Mouse (Mus musculus) gastrocnemius, adult 18-20 months (tissue): ENCODE measurements at regions not wholly inside any gene's neighbourhood (a gene's known extent, or its start where the extent isn't known, plus 50 kb on each side); places are given as distances from the start of the nearest gene placed in this dataset.
"Not testable (repeated sequence)": the region's sequence is repeated elsewhere in the genome, so short reads cannot be mapped to it uniquely, and the experiment has no call there.

Experiments
- DNase-seq: peaks from one replicate; pipeline ENCODE4 v3.0.0; 2021; ENCODE audit warnings: low spot score

- no peak for DNase-seq
These were observed 522.5 kb upstream of the Sall1 start for GRCm38 (mm10) chr8:89566461-89566860.

- DNase-seq, result no peak
These were observed 521.3 kb upstream of the Sall1 start for GRCm38 (mm10) chr8:89565147-89565826.

DNA sequence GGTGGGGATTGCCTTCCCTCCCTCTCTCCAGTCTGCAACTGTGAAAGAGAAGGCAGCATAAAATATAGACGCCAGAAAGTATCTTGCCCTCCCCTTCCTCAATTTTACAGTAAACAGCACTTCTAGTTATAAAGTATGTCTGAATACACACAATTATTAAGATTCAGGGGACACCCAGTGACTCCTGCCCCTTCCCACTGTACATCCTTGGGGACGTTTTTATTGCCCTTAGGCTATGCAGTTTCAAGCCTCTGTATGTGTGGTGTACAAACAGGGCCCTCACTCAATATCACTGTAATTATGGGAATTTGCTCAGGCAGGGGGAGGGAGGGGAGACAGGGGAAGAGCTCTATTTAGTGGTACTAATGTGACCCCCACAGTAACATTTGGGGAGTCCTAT, 519.6 kb upstream of the Sall1 start:
- DNase-seq, result no peak

GRCm38 (mm10) chr8:89562597-89562996, 518.6 kb upstream of the Sall1 start:
- no peak for DNase-seq

GRCm38 (mm10) chr8:89541231-89541630, 497.3 kb upstream of the Sall1 start:
- no peak for DNase-seq

GRCm38 (mm10) chr8:89534605-89535004, 490.6 kb upstream of the Sall1 start:
- DNase-seq, result no peak

DNA sequence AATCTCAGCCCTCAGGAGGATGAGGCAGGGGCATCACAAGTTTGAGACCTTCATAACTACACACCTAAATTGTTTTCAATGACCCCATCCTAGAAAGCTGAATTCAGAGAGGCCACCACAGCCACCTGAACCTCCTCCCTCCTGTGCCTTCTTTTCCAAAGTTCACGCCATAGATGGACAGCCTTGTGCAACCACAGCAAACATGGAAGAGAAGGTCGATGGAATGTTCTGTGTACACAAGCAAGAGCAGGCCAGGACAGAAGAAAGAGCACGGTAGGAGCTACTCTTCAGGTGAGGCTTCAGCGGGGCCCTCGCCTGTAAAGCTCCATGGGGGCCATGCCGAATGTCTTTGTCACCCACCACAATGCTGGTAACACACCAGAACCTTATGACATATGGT, 481.1 kb upstream of the Sall1 start:
- DNase-seq, result no peak

DNA sequence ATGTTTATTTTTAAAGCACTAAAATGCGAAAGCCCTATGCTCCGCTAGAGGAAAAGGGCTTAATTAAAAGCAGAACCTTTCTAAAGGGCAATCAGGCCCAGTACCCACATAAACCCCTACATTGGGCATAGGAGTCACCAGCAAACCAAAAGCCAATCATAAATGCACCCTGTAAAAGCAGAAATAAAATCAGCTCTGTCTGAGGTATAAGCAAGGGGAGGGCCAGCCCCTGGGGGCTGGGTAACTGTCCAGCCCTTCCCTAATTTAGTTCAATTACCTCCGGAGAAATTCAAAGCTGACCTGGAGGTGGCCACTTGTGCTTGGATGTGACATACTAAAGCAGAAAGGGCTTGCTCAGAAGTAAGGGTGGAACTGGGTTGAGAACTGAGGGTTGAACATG, 479.4 kb upstream of the Sall1 start:
- DNase-seq, result no peak

DNA sequence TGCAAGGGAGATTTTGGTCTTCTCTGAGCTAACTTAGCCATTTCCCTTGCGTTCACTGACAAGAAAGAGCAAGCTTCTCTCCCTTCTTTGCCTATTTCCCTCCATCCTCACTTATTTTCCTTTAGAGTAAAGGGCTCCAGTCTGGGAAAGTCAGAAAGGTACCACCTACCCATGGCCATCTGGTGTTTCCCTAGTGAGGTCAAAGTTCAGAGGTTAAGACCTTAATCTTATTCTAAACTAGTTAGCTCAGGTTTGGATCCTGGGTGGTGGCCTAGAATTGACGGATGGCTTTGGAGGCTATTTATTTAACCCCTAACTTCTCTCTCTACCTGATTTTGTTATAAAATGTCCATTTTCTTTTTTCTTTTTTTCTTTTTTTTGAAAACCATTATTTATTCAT, 472.6 kb upstream of the Sall1 start:
- DNase-seq, result no peak

DNA sequence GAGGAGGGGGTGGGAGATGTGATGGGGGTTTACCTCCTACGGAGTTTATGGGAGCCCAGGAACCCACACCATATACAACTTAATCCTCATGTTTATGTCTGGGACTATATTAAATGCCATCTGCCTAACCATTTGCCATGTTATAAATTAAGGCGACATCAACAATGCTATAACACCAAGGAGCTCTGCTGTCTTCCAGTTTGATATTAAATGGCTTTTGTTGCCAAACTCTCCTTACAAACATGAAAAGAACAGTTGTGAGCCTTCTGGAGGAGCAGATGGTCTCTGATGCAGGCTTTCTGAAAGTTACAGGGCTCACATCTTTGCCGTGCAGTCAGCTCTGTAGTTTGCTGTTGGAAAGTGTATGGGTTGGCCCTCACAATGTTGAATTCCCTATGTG, 470.3 kb upstream of the Sall1 start:
- DNase-seq, result no peak

GRCm38 (mm10) chr8:89507639-89508038, 463.7 kb upstream of the Sall1 start:
- DNase-seq, result no peak

GRCm38 (mm10) chr8:89503545-89504234, 459.7 kb upstream of the Sall1 start:
- no peak for DNase-seq

- no peak for DNase-seq
These were observed 459.1 kb upstream of the Sall1 start for GRCm38 (mm10) chr8:89503030-89503429.

- DNase-seq, result no peak
These were observed 457.8 kb upstream of the Sall1 start for GRCm38 (mm10) chr8:89501756-89502155.

GRCm38 (mm10) chr8:89499831-89500230, 455.9 kb upstream of the Sall1 start:
- no peak for DNase-seq

- no peak for DNase-seq
These were observed 454.2 kb upstream of the Sall1 start for GRCm38 (mm10) chr8:89498088-89498695.

GRCm38 (mm10) chr8:89492336-89492735, 448.4 kb upstream of the Sall1 start:
- DNase-seq, result no peak

DNA sequence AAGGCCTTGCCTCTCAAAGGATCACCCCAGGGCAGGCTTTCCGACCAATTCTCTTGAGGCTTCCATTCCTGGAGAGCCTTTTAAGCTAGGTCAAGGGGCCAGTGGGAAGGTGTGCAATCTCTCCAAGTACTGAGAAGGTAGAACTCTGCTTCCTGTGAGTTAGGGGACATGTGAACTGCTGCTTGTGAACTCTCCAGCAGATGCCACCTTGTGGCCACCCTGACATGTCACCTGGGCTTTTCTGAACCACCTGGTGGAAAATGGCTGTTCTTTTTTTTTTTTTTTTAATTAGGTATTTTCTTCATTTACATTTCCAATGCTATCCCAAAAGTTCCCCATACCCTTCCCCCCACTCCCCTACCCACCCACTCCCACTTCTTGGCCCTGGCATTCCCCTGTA, 438.5 kb upstream of the Sall1 start:
- DNase-seq, result not testable (repeated sequence)

- no peak for DNase-seq
These were observed 433.0 kb upstream of the Sall1 start for GRCm38 (mm10) chr8:89476930-89477329.

DNA sequence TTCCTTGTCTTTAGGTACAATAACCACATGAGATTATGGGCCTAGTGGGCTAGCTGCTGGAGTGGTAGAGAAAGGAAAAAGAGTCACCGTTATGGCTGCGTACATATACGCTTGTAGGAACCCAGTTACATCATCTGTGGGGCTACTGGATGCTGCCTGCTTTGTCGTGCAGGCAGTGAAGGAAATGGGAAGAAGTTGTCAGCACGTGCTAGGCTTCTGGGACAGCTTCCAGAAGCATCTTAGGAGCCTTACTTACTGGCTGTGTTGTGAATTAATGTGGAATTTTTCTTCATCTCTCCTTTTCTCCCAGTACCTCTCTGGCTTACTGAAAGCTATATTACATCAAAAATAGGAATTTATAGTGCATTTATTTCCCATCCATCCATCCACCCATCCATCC, 427.2 kb upstream of the Sall1 start:
- no peak for DNase-seq

DNA sequence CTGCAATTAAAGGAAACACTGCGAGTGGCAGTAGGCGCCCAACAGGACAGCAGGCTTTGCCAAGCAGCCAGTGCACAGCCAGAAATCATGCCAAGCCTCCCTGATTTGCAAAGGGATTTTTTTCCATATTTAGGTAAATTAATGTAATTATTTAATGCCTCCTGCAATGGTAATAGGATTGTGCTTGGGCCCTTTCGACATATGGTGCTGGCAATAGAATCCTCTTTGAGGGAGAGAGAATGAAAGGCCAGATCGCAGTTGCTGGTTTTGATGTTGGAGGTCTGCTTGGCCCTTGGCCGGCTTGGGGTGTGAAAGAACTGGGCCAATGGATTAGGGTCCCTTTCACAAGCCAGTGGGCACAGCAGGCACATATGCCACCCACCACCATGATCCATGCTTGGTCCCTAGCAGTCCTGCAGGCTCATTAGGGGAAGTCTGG, 424.8 kb upstream of the Sall1 start:
- DNase-seq, result no peak

DNA sequence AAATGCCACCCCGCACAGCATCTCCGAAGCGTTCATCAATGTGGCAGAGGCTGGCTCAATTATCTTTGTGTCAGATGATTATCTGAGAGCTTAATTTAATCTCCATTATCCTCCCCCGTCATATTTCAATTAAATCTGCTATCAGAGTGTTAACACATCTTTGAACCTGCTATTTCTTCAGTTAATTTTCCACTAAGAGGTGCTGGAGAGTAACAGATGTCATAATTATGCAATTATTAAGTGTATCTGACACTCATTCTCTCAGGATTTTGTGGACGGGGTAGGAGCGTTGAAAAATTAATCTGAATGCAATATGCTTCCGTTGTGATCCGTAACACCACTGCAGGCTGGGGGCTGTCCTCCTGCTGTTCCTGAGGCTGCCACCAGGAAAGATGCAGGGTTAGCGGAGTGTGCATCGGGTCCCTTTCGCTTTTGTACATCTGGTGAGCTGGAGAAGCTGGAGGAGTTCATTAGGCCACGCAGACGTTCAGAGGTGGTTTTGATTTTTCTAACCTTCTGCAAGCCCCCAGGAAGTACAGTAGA, 421.3 kb upstream of the Sall1 start:
- no peak for DNase-seq

DNA sequence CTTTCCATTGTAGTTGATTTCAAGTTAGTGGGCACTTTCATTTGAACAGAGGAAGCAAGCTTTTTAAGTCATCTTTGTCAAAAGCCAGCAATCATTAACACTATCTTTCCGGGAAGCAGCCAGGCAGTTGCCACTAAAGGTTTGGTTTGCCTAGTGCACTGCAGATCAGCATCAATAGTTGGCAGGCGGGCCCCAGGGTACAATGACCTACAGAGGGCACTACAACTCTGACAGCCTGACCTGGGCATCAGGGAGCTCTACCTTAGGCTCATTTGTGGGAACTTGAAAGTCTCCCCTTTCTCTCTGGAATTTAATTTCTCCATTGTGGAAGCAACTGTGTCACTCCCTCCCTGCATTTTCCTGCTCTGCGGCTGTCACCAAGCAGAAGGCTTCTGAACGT, 412.6 kb upstream of the Sall1 start:
- no peak for DNase-seq
